Mouse (Mus musculus) lung, postnatal 4 days (tissue): ENCODE measurements around the gene Sycp3.
"Not testable (repeated sequence)": the region's sequence is repeated elsewhere in the genome, so short reads cannot be mapped to it uniquely, and the experiment has no call there.

Experiments used
- DNase-seq, 2 experiments: peaks; one replicate each; pipeline ENCODE4 v3.0.0; 2021

The Sycp3 gene

GRCm38 (mm10) chr10:88459502-88459992 is at the start of gene Sycp3:
TSS of gene Sycp3 (plus strand) at chr10:88459569.
- no peak for DNase-seq

GRCm38 (mm10) chr10:88409751-88410150 is 49.6 kb upstream of the Sycp3 start:
- no peak for DNase-seq

- DNase-seq, result no peak
Observed at GRCm38 (mm10) chr10:88412290-88412995, 46.9 kb upstream of the Sycp3 start.

- DNase-seq, result no peak
Observed at GRCm38 (mm10) chr10:88417686-88418085, 41.7 kb upstream of the Sycp3 start.

GRCm38 (mm10) chr10:88420141-88420541 is 39.2 kb upstream of the Sycp3 start:
- no peak for DNase-seq

- no peak for DNase-seq
Observed at GRCm38 (mm10) chr10:88420655-88421435, 38.5 kb upstream of the Sycp3 start.

- DNase-seq, result peak in 1 of 2 experiments; percentile 64
Observed at GRCm38 (mm10) chr10:88426158-88426816, 33.1 kb upstream of the Sycp3 start.

GRCm38 (mm10) chr10:88426896-88427295 is 32.5 kb upstream of the Sycp3 start:
- no peak for DNase-seq

- no peak for DNase-seq
Observed at GRCm38 (mm10) chr10:88427998-88428397, 31.4 kb upstream of the Sycp3 start.

- DNase-seq, result no peak
Observed at GRCm38 (mm10) chr10:88441224-88441623, 18.1 kb upstream of the Sycp3 start.

GRCm38 (mm10) chr10:88451221-88451620 is 8.1 kb upstream of the Sycp3 start:
- DNase-seq, result no peak

GRCm38 (mm10) chr10:88451990-88452389 is 7.4 kb upstream of the Sycp3 start:
- DNase-seq, result no peak

GRCm38 (mm10) chr10:88457816-88458215 is 1.6 kb upstream of the Sycp3 start:
- DNase-seq, result no peak

GRCm38 (mm10) chr10:88460122-88460820 is 902 bp downstream of the Sycp3 start:
- DNase-seq, result no peak

GRCm38 (mm10) chr10:88482866-88483265 is 23.5 kb downstream of the Sycp3 start:
- not testable (repeated sequence) for DNase-seq

- no peak for DNase-seq
Observed at GRCm38 (mm10) chr10:88488629-88489028, 29.3 kb downstream of the Sycp3 start.

- no peak for DNase-seq
Observed at GRCm38 (mm10) chr10:88491632-88492031, 32.3 kb downstream of the Sycp3 start.

GRCm38 (mm10) chr10:88492658-88493057 is 33.3 kb downstream of the Sycp3 start:
- no peak for DNase-seq

- DNase-seq, result no peak
Observed at GRCm38 (mm10) chr10:88494959-88495587, 35.7 kb downstream of the Sycp3 start.

GRCm38 (mm10) chr10:88496864-88497564 is 37.6 kb downstream of the Sycp3 start:
- DNase-seq, result no peak

- no peak for DNase-seq
Observed at GRCm38 (mm10) chr10:88499993-88500392, 40.6 kb downstream of the Sycp3 start.

- DNase-seq, result peak; percentile 16 to 21
Observed at GRCm38 (mm10) chr10:88501370-88501769, 42.0 kb downstream of the Sycp3 start.
